Mouse (Mus musculus): Measurements from ENCODE around the gene Wfdc12. TPM values are rescaled to one million over a fixed set of nuclear protein-coding genes. Genes with fewer than 3 reads are reported as not detected.

Gene Wfdc12
- total RNA-seq, 2 experiments from 2014 or later: not detected

Other genes with a start within 250 kb of the Wfdc12 start
- 100 to 1,000 TPM; 562 to 599 TPM for gene Ywhab, start 195.6 kb downstream of the Wfdc12 start, total RNA-seq (2021)
- gene Pabpc1l, start 165.2 kb downstream of the Wfdc12 start, total RNA-seq (2021): 1 to 10 TPM; 1.7 TPM
- gene Stk4, start 120.3 kb downstream of the Wfdc12 start, total RNA-seq (2021): 10 to 100 TPM; 36.7 to 41.4 TPM
- 10 to 100 TPM; 41.8 to 43.6 TPM for gene Tomm34, start 119.4 kb downstream of the Wfdc12 start, total RNA-seq (2021)
- gene Kcns1, start 19.5 kb downstream of the Wfdc12 start, total RNA-seq (2021): 1 to 10 TPM; 6.5 to 7.7 TPM
- not detected for gene Wfdc5, start 7.9 kb downstream of the Wfdc12 start, total RNA-seq (2021)
- not detected for gene Wfdc15a, start 9.5 kb upstream of the Wfdc12 start, total RNA-seq (2021)
- gene Wfdc15b, start 31.1 kb upstream of the Wfdc12 start, total RNA-seq (2021): not detected
- gene Svs2, start 47.9 kb upstream of the Wfdc12 start, total RNA-seq (2021): not detected
- not detected for gene Svs3b, start 66.0 kb upstream of the Wfdc12 start, total RNA-seq (2021)
- not detected for gene Svs4, start 87.9 kb upstream of the Wfdc12 start, total RNA-seq (2021)
- gene Svs3a, start 98.7 kb upstream of the Wfdc12 start, total RNA-seq (2021): not detected
- gene Svs6, start 126.1 kb upstream of the Wfdc12 start, total RNA-seq (2021): not detected
- not detected for gene Svs5, start 142.1 kb upstream of the Wfdc12 start, total RNA-seq (2021)
- 1 to 10 TPM; 1.0 to 1.4 TPM for gene Slpi, start 198.5 kb upstream of the Wfdc12 start, total RNA-seq (2021)
- under 1 TPM; 0.38 to 0.48 TPM for gene Rbpjl, start 212.5 kb upstream of the Wfdc12 start, total RNA-seq (2021)
- 10 to 100 TPM; 20.4 to 25.9 TPM for gene Matn4, start 214.6 kb upstream of the Wfdc12 start, total RNA-seq (2021)